Mouse (Mus musculus) CH12.LX (cell line): Measurements from ENCODE around the gene Dupd1. TPM values are rescaled to one million over a fixed set of nuclear protein-coding genes. Genes with fewer than 3 reads are reported as not detected.

Experiments
- DNase-seq: peaks from one replicate; pipeline ENCODE4 v3.0.0-alpha.2; 2013; ENCODE audit errors: extremely low read depth
- H3K27ac ChIP-seq: 2 replicates; pipeline ENCODE4 v1.5.1; 2012; ENCODE audit warnings: low read depth, mild to moderate bottlenecking, control low read depth, moderate library complexity; ENCODE audit not compliant: insufficient read depth
- H3K27me3 ChIP-seq: replicated peaks from 2 replicates; pipeline ENCODE3; 2012; ENCODE audit warnings: inconsistent platforms
- H3K36me3 ChIP-seq, 2 experiments: replicated peaks in 1 of 2; 2 replicates each; pipeline versions ENCODE3 to v1.6.1; 2012; ENCODE audit warnings: inconsistent platforms in 1 of 2, low read length in 1 of 2, mild to moderate bottlenecking in 1 of 2, mixed read lengths in 1 of 2, moderate library complexity in 1 of 2; ENCODE audit not compliant: control insufficient read depth in 1 of 2, insufficient read depth in 1 of 2
- H3K4me1 ChIP-seq, 2 experiments: 2 replicates each; pipeline ENCODE4 v1.6.1; 2012; ENCODE audit warnings: inconsistent platforms in 1 of 2, moderate library complexity in 1 of 2; ENCODE audit not compliant: insufficient read depth in 2 of 2, control insufficient read depth in 1 of 2
- H3K4me2 ChIP-seq: 2 replicates; pipeline ENCODE4 v1.6.1; 2012; ENCODE audit warnings: low read depth, mild to moderate bottlenecking, control low read depth; ENCODE audit not compliant: poor library complexity, insufficient read depth, severe bottlenecking
- H3K4me3 ChIP-seq, 3 experiments: fragments of 150-350 bp in 1 of 3; sonication (generic) in 1 of 3; replicated peaks in 1 of 3; 2 replicates each; pipeline versions ENCODE3 to v1.5.1; 2011 to 2012; ENCODE audit warnings: low read depth in 2 of 3, low read length in 2 of 3, mild to moderate bottlenecking in 2 of 3, moderate library complexity in 2 of 3, control low read depth in 1 of 3, improper control_type of control experiment in 1 of 3, inconsistent platforms in 1 of 3, mixed read lengths in 1 of 3; ENCODE audit not compliant: poor library complexity in 1 of 3
- H3K79me2 ChIP-seq: replicated peaks from 2 replicates; pipeline ENCODE4 v1.6.1; 2012; ENCODE audit warnings: mild to moderate bottlenecking, moderate library complexity; ENCODE audit not compliant: control insufficient read depth, poor library complexity, insufficient read depth, severe bottlenecking; ENCODE audit errors: extremely low read depth
- H3K9ac ChIP-seq: 2 replicates; pipeline ENCODE4 v1.6.1; 2012; ENCODE audit warnings: low read depth, mild to moderate bottlenecking, control low read depth, moderate library complexity; ENCODE audit not compliant: insufficient read depth
- H3K9me3 ChIP-seq: replicated peaks from 2 replicates; pipeline ENCODE3; 2012; ENCODE audit warnings: low read length, inconsistent platforms, mixed read lengths
- CHD1 ChIP-seq: IDR thresholded peaks from 2 replicates; pipeline ENCODE4 v1.6.1; 2012; ENCODE audit warnings: low read depth, low read length, improper control_type of control experiment, inconsistent platforms
- CHD2 ChIP-seq: IDR thresholded peaks from 2 replicates; pipeline ENCODE4 v1.6.1; 2011; ENCODE audit warnings: low read length, improper control_type of control experiment
- CTCF ChIP-seq, 2 experiments: IDR thresholded peaks in 1 of 2; conservative IDR thresholded peaks in 1 of 2; 2 replicates each; pipeline ENCODE4 v1.5.1; 2011 to 2012; ENCODE audit warnings: low read depth in 2 of 2, low read length in 2 of 2, improper control_type of control experiment in 1 of 2, inconsistent platforms in 1 of 2, mild to moderate bottlenecking in 1 of 2, moderate library complexity in 1 of 2
- E2F4 ChIP-seq: IDR thresholded peaks from 2 replicates; pipeline ENCODE4 v1.6.1; 2011; ENCODE audit warnings: low read depth, low read length, improper control_type of control experiment; ENCODE audit not compliant: insufficient replicate concordance
- HCFC1 ChIP-seq: IDR thresholded peaks from 2 replicates; pipeline ENCODE4 v1.6.1; 2012; ENCODE audit warnings: low read depth, mild to moderate bottlenecking, inconsistent platforms, low read length, improper control_type of control experiment
- IRF4 ChIP-seq: IDR thresholded peaks from 2 replicates; pipeline ENCODE4 v1.6.1; 2014; ENCODE audit warnings: low read depth, mild to moderate bottlenecking, inconsistent platforms, low read length, improper control_type of control experiment
- JUND ChIP-seq: conservative IDR thresholded peaks from 2 replicates; pipeline ENCODE4 v1.6.1; 2011; ENCODE audit warnings: low read depth, low read length, improper control_type of control experiment
- KAT2A ChIP-seq: IDR thresholded peaks from 2 replicates; pipeline ENCODE4 v1.6.1; 2012; ENCODE audit warnings: low read length, improper control_type of control experiment, inconsistent platforms; ENCODE audit not compliant: insufficient replicate concordance
- MAZ ChIP-seq: IDR thresholded peaks from 2 replicates; pipeline ENCODE4 v1.6.1; 2012; ENCODE audit warnings: low read depth, mild to moderate bottlenecking, inconsistent platforms, low read length, improper control_type of control experiment, moderate library complexity
- MEF2A ChIP-seq: IDR thresholded peaks from 2 replicates; pipeline ENCODE4 v1.6.1; 2014; ENCODE audit warnings: low read depth, mild to moderate bottlenecking, inconsistent platforms, low read length, improper control_type of control experiment, borderline replicate concordance
- NELFE ChIP-seq: IDR thresholded peaks from 2 replicates; pipeline ENCODE4 v1.6.1; 2011; ENCODE audit warnings: low read depth, low read length, improper control_type of control experiment
- NRF1 ChIP-seq: IDR thresholded peaks from 2 replicates; pipeline ENCODE4 v1.6.1; 2014; ENCODE audit warnings: low read depth, mild to moderate bottlenecking, inconsistent platforms, low read length, improper control_type of control experiment, moderate library complexity
- PAX5 ChIP-seq: IDR thresholded peaks from 2 replicates; pipeline ENCODE4 v1.6.1; 2012; ENCODE audit warnings: low read length, inconsistent platforms, mixed read lengths
- POLR2AphosphoS2 ChIP-seq: IDR thresholded peaks from 2 replicates; pipeline ENCODE4 v1.6.1; 2011; ENCODE audit warnings: low read depth, low read length, improper control_type of control experiment
- RAD21 ChIP-seq: IDR thresholded peaks from 2 replicates; pipeline ENCODE4 v1.6.1; 2011; ENCODE audit warnings: low read depth, mild to moderate bottlenecking, low read length, improper control_type of control experiment, moderate library complexity
- RCOR1 ChIP-seq: conservative IDR thresholded peaks from 2 replicates; pipeline ENCODE4 v1.6.1; 2012; ENCODE audit warnings: low read depth, mild to moderate bottlenecking, inconsistent platforms, low read length, improper control_type of control experiment
- SIN3A ChIP-seq: IDR thresholded peaks from 2 replicates; pipeline ENCODE4 v1.6.1; 2012; ENCODE audit warnings: low read length, improper control_type of control experiment, inconsistent platforms
- SMC3 ChIP-seq: IDR thresholded peaks from 2 replicates; pipeline ENCODE4 v1.6.1; 2011; ENCODE audit warnings: low read depth, low read length, improper control_type of control experiment
- USF2 ChIP-seq: conservative IDR thresholded peaks from 2 replicates; pipeline ENCODE4 v1.6.1; 2011; ENCODE audit warnings: low read depth, low read length, improper control_type of control experiment
- ZC3H11A ChIP-seq: IDR thresholded peaks from 2 replicates; pipeline ENCODE4 v1.6.1; 2012; ENCODE audit warnings: low read depth, mild to moderate bottlenecking, inconsistent platforms, low read length, improper control_type of control experiment
- ZNF384 ChIP-seq: IDR thresholded peaks from 2 replicates; pipeline ENCODE4 v1.6.1; 2012; ENCODE audit warnings: low read depth, low read length, improper control_type of control experiment, inconsistent platforms
- dilution Hi-C: fragments of 300-500 bp; cut with MboI; formaldehyde crosslinking; loops from 2 replicates; pipeline ENCODE4 v1.14.3; 2020; ENCODE audit warnings: low sequenced_read_pairs; ENCODE audit not compliant: extremely low pct_unique_long_range_greater_than_20kb, extremely low pct_ligation_motif_present
- in situ Hi-C: fragments of 300-500 bp; cut with MboI; formaldehyde crosslinking; loops from 3 replicates; pipeline ENCODE4 v1.14.3; 2019; ENCODE audit warnings: low sequenced_read_pairs, low pct_ligation_motif_present, low pct_unique_long_range_greater_than_20kb, mixed read lengths
- polyA plus RNA-seq: library from polyadenylated mRNA; unstranded; fragments of >175 nt; gene quantifications from 2 replicates; pipeline ENCODE4 v1.2.1, GENCODE M21; 2012; ENCODE audit warnings: low read depth; ENCODE audit not compliant: insufficient read length
- total RNA-seq, 2 experiments: library from RNA; depleted of rRNA; stranded (reverse); fragments of 300-350 nt in 1 of 2; fragments of >200 nt in 1 of 2; gene quantifications; 2 replicates each; pipeline ENCODE4 v1.2.3; 2012 to 2014

Dupd1 gene
- total and polyA plus RNA-seq, 3 experiments, result not detected

DNA sequence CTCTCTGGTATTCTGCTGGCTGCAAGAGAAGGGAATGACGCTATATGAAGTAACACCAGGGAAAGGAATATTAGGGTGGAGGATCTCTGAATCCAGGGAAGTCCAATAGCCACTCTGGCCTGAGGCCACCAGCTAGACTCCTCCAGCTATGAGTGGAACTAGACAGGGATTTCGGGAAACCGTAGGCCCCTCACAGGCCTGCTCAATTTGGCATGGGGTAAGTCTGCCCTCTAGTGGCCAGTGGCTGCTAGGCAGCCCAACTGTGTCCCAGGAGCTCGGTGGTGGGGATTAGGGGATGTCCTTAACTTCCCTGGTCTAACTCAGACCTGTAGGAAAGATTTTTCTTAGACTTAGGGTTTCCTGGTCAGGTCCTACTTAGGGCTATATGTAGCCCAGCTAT lies 27.4 kb upstream of the Dupd1 start:
- Histone ChIP-seq H3K4me1 (peaks cover 3 to 4% of the 10 kb centered on the region in 2 experiments; a peak in 2 of 4 replicates), H3K27me3 (no peaks in the 10 kb centered on the region), H3K9me3 (no peaks in the 10 kb centered on the region), H3K4me2 (no peak overlapping the region), H3K9ac (no peak overlapping the region), H3K36me3 (no peaks in the 10 kb centered on the region), H3K79me2 (no peaks in the 10 kb centered on the region), H3K27ac (no peak overlapping the region), H3K4me3 (no peak overlapping the region)
- TF ChIP-seq KAT2A (no peak), NELFE (no peak), PAX5 (no peak), SIN3A (no peak), E2F4 (no peak), MEF2A (no peak), RAD21 (peak; percentile 94), CTCF (conservative IDR thresholded peaks at IDR 0.05 in 1 of 2, IDR thresholded peaks at IDR 0.05 in 1 of 2; ENCODE audit: low read depth in 2 of 2, low read length in 2 of 2) (peak; percentile 92 to 98), ZNF384 (no peak), CHD2 (no peak), NRF1 (no peak), SMC3 (peak; percentile 77), POLR2AphosphoS2 (no peak), USF2 (no peak), CHD1 (no peak), MAZ (no peak), ZC3H11A (peak; percentile 46; the same call in 1 of the 2 replicates), HCFC1 (no peak), IRF4 (peak; percentile 38; the same call in 1 of the 2 replicates), JUND (no peak)
- peak; percentile 68 for DNase-seq
- dilution Hi-C loops, result no loop called here
- in situ Hi-C loops, result loop anchor here (25.0 kb wide), 1 partner anchor 254 kb away; the partner anchor contains the start of gene Kat6b

DNA sequence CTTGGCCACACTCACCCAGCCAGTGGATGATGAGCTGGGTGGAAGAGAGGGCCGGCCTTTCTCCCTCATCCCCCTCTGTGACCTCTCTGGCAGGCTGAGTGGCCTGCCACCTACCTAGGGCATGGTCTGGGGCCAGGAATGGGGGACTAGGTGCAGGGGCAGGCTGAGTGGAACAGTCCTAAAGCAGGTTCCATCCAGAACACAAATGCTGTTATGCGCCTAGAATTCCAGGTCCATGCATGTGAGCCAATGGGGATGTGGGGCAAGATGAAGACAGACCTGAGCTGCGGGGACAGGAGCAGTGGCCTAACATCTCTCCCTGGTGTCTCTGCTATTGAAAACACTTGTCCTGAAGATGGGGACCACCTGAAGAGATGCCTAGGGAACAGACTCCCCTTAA lies 26.9 kb upstream of the Dupd1 start:
- dilution Hi-C loops, result no loop called here
- Histone ChIP-seq H3K4me3 (no peak overlapping the region), H3K79me2 (no peaks in the 10 kb centered on the region), H3K4me1 (peaks cover 3 to 4% of the 10 kb centered on the region in 2 experiments; a peak in 1 of 4 replicates), H3K9ac (no peak overlapping the region), H3K9me3 (no peaks in the 10 kb centered on the region), H3K27ac (no peak overlapping the region), H3K36me3 (no peaks in the 10 kb centered on the region), H3K4me2 (no peak overlapping the region), H3K27me3 (no peaks in the 10 kb centered on the region)
- DNase-seq, result no peak
- in situ Hi-C loops, result loop anchor here (25.0 kb wide), 1 partner anchor 254 kb away; the partner anchor contains the start of gene Kat6b
- TF ChIP-seq NELFE (no peak), POLR2AphosphoS2 (no peak), RCOR1 (no peak), CTCF (conservative IDR thresholded peaks at IDR 0.05 in 1 of 2, IDR thresholded peaks at IDR 0.05 in 1 of 2; ENCODE audit: low read depth in 2 of 2, low read length in 2 of 2) (no peak), USF2 (no peak), SIN3A (no peak), E2F4 (no peak)
